Mouse (Mus musculus): ENCODE data around the gene Mctp1.

The Mctp1 gene

DNA sequence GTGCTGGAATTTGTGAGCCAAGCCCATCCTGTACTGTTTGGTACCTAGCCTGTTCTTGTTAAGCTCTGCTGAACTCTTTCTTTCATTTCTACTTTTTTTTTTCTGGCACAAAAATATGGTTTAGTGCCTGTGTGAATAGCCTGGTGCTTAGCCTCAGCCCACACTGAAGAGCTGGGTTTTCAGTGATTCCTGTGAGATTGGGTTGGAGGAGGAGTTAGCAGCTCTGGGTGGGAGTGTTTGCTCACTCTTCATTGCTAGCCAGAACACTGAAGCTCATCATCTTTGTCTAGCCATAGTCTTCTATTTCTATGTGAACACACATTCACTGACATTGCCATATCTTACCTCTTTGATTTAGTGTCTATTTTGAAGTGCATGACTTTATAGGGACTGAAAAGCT, 225.1 kb downstream of the Mctp1 start:
- DNase-seq (ENCODE audit: low spot score in 2 of 2), result peak in 1 of 2 experiments; percentile 9

DNA sequence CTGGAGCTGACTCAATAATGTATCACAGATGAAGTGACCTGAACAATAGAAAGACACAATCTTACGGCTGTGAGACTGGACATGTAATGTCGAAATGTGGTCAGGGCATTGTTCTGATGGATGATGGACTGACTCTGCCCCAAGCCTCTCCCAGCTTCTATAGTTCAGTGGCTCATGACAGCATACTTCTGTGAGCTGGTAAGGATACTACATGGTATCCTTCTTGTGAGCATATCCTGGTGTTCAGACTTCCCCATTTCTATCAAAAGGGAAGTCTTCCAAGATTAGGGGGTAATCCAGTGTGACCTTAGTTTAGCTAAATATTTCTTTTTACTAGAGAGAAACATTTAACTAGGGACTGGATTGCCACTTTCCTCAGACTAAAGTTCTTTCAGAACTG, 227.2 kb downstream of the Mctp1 start:
- DNase-seq (ENCODE audit: low spot score in 2 of 2), result no peak

GRCm38 (mm10) chr13:76620111-76620510, 235.8 kb downstream of the Mctp1 start:
- DNase-seq (ENCODE audit: low spot score in 2 of 2), result no peak

DNA sequence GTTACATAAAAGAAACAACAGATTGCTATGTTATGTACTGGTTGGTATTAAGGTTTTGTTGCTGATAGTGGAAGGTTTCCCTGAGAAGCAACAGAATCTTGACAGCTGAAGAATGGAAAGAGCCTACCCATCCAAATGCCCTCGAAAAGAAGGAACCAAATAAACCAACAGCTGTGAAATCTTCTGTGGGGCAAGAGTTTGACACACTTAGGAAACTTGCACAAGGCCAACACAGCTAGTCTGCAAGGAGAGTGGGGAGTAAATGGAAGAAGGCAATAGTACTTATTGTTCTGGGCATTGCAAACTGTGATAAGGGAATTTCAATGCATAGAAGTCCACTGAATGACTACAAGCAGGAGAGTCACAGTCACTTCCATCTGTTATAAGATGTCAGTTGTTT, 236.2 kb downstream of the Mctp1 start:
- DNase-seq (ENCODE audit: low spot score in 2 of 2), result no peak

DNA sequence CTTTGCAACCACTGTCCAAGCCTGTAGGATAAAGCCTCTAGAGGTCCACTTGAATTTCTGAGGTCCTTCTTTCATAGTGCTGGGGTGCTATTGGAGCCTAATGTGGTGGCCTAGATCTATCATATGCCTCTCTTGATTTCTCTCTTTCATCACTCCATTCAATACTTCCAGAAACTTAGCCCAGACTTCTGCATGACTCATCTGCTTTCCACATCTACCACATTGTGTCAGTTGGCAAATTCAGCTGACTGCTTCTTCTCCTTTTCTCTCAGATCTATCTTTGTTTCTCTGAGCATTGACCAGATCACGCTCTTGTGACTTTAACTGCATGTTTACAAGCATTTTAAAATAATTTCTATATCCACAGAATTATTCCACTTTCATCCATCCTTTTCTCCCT, 249.4 kb downstream of the Mctp1 start:
- DNase-seq (ENCODE audit: low spot score in 2 of 2), result peak in 1 of 2 experiments; percentile 13

- no peak for DNase-seq (ENCODE audit: low spot score in 2 of 2)
Measured at GRCm38 (mm10) chr13:76638282-76638681, 253.9 kb downstream of the Mctp1 start.

GRCm38 (mm10) chr13:76659523-76659922, 275.2 kb downstream of the Mctp1 start:
- DNase-seq (ENCODE audit: low spot score in 2 of 2), result no peak

DNA sequence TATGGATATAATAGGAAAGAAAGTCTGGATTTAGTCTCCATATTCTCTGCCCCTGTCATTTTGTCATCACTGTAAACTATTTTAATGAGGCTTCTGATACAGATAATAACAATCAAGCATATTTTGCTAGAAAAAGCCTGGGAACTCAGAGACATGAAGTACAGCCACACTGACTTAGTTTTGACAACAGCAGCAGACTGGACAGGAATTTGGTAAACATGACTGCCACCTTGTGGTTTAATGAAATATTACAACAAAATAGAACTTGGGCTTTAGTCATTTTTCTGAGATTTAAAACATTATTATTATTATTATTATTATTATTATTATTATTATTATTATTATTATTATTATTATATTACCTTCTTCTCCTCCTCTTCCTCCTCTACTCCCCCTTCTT, 297.0 kb downstream of the Mctp1 start:
- DNase-seq (ENCODE audit: low spot score in 2 of 2), result no peak

DNA sequence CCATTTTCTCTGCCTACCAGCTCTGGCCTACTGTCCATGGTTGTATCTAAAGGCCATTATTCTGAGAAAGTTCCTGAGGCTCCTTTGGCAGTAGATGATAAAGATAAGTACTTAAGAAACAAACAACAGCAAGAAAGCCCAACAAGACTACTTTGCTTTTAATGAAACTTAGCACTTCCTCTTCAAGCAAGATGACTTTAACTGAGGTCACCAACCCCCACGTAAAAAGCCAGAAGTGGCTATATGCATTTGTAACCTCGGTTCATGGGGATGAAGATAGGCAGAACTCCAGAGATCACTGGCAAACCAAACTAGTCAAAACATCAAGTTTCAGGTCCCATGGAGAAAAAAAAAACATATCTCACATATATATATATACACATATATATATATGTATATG, 305.0 kb downstream of the Mctp1 start:
- DNase-seq (ENCODE audit: low spot score in 2 of 2), result no peak

- DNase-seq (ENCODE audit: low spot score in 2 of 2), result no peak
Measured at GRCm38 (mm10) chr13:76690143-76690542, 305.8 kb downstream of the Mctp1 start.

DNA sequence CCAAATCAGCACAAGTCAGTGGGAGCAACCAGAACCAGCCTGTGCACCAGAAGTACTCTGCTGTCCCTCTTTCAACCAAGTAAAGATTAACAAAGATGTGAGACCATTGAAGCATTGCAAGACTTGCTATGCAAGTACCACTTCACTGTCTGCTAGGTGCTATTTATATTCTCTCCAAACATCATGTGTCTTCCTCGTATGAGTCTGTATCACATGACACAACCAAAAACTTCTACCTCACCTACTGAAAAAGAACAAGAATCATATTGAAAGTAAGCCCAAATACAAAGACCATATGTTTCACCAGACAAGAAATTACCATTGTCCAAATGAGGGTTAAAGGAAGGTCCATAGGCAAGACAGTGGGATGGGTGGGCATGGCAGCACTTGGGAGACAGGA, 306.4 kb downstream of the Mctp1 start:
- no peak for DNase-seq (ENCODE audit: low spot score in 2 of 2)

DNA sequence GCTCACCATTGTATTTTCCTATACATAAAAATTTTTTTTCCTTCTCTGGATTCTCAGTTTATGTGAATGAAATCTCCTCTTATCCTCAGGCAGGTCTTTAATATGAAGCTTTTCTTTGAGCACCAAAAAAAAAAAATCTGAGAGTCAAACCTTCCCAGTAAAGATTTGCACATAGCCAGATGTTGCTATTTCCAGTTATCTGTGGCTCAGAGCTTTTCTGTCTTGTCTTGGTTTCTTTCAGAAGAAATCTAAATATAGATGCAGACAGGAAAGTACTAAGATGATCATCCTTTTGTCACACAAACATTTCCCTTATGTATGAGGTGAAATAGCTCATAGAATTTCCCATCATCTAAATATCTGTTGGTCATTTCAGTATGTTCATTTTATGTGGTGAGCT, 349.7 kb downstream of the Mctp1 start:
- no peak for DNase-seq (ENCODE audit: low spot score in 2 of 2)

DNA sequence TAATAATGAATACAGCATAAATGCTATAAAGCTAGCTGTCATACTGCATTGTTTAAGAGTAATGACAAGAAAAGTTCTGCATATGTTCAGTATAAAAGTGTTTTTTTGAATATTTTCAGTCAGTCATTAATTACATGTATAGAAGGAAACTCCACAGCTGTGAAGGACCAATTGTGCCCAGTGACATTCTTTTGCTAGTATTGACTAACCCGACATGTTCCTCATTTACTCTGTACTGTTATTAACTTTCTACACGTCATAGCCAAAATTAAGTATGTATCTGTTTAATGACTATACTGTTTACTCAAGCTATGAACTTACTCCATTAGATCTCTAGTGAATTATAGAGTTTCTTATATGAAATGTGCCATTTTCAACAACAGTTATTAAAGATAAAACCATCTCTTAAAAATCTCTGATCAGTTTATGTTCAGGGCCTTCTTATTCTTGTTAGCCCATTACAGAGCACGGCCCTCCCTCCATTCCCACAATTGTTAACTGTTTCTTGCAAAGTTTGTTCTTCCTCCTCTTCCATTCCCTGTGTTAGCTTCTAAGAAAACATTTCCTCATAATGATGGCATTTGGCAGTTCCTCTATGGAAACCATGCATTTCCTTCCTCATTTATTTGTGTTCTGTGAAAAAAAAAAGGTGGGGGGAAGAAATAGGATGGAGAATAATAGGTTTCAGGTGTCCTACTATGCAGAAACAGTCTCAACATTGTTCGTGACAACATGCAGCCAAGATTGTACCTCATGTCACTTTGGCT, 366.5 kb downstream of the Mctp1 start:
- no peak for DNase-seq (ENCODE audit: low spot score in 2 of 2)

DNA sequence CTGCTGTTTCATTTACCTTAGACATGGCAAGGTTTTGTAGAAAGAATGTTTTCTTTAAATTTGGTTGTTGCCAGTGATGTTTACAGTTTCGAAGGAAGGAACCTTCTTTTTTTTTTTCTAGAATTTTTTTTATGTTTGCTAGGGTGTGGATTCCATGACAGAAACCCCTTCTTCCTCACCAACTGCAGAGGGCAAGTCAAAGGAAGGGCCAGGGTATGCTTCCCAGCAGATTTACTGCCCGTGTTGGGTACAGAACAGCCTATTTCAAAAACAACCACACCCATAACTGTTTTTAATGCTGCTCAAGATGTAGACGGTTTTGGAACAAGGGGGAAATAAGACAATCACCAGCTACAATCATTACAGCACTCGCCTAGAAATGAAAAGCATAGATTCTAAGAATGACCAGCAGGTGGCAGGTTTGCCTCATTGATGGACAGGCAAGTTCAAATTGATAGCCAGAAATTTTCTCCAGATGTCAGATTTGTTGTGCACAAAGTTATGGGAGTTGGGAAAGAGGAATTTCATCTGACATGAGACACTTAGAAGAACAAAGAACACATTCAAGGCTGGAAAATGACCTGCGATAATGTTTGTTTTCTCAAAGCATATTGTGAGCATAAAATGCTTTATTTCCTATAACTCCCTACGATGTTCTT, 375.6 kb downstream of the Mctp1 start:
- peak; percentile 10 to 24 for DNase-seq (ENCODE audit: low spot score in 2 of 2)

GRCm38 (mm10) chr13:76799662-76800061, 415.3 kb downstream of the Mctp1 start:
- DNase-seq (ENCODE audit: low spot score in 2 of 2), result no peak

- no peak for DNase-seq (ENCODE audit: low spot score in 2 of 2)
Measured at GRCm38 (mm10) chr13:76801126-76801632, 416.8 kb downstream of the Mctp1 start.

DNA sequence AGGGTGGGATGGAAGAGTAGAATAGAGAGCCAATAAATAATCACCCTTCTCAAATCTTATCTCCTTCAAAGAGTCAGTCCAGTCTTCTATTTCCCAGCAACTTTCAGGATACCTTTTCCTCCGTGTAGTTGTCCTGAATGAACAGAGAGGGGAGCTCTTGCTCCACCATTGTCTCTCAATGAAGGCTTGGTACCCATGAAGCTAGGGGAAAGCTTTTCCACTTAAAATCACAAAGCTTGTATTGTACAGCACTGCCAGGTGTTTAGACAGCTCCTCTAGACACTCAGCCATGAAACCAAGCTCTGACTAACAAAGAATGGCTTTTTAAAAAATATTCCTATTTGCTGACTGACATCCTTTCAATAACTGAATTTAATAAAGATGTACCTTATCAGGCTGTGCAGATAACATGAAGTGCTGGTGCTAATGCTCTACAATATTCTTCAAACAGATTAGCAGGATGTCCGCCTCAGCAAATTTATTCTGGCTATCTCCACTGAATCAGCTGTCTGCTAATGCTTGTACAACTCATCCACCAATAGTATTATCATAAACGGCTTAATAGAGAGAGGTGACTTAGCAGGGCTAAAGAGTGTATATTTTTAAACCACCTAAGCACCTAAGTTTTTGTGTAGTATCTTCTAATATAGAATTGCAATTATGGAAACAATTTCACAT, 417.9 kb downstream of the Mctp1 start:
- DNase-seq (ENCODE audit: low spot score in 2 of 2), result no peak

DNA sequence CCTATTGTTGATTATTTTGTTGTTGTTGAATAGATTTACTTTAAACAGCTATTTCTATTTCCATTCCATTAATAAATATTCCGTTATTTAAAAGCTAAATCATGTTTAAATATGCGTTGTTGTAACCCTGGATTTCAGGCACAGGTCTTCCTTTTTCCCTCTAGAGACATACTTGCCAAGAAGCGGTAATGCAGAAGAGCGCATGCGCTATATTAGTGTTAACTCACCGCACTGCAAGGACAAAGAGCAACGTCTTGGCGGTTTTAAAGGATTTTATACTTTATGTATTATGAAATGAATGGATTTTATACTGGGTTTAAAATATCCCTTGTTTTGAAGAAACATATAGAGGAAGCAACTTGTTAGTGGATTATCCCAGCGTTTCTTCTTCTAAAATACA, 418.6 kb downstream of the Mctp1 start:
- DNase-seq (ENCODE audit: low spot score in 2 of 2), result no peak

- DNase-seq (ENCODE audit: low spot score in 2 of 2), result no peak
Measured at GRCm38 (mm10) chr13:76803799-76804198, 419.5 kb downstream of the Mctp1 start.

DNA sequence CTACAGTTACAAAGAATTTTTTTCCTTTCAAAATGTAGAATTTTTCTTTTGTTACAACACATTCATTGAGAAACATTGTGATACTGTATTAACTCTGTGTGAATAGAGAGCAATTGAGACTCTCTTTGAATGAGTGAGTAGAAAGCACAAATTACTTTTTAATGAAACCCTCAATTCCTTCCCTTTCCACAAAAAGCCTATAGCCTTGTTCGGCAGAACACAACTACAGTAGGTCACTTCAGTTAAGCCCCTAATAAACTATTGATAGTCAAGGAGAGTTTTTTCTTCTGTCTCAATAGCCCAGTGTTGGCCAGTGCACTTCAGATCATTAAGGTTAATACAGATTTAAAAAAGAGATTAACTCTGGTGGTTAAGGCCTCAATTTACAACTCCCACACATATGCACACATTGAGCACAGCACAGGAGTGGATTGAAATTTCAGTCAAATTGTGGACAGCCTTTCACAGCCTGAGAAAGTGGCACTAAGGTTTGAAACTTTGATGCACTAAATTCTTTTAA, 424.6 kb downstream of the Mctp1 start:
- no peak for DNase-seq (ENCODE audit: low spot score in 2 of 2)

DNA sequence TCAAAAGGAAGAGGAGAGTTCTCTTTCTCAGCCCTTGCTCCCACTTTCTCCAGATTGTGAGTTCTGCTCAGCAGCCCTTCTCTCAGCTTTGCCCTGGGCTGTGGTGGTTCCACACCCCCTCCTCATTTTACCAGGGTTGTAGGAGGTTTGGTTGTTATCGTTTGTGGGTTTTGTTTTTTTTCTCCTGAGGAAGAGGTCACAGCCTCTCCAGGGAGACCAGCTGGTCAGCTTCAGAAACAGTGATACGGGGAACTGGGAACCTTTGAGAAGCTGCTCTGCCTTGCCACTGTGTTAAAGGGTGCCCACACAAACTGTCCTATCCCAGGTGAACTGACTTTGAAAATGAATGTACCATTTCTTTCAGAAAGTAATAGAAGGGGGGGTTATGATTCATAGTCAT, 425.5 kb downstream of the Mctp1 start:
- DNase-seq (ENCODE audit: low spot score in 2 of 2), result no peak

DNA sequence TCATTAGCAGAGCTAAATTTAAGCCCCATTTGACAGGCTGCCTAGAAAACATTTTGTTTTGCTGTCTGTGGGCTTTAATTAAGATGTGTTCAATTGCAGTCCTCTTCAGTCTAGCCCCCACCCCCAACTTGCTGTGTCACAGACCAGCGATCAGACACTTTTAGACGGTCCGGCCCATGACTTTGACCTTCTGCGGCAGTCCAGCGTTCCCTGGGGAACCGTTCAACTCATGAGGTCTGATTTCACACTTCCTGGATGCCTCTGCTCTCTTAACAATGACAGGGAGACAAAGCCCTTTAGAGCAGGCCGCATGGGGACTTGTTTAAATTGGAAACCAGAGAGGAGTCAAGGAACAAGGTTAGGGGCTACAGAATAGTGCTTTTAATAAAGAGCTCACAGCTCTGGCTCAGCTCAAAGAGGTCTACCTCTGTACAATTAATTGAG, 426.2 kb downstream of the Mctp1 start:
- DNase-seq (ENCODE audit: low spot score in 2 of 2), result no peak
